Mouse (Mus musculus) limb, embryonic 10.5 days (tissue): Measurements from ENCODE around the gene Syce1l. TPM values are rescaled to one million over a fixed set of nuclear protein-coding genes. Genes with fewer than 3 reads are reported as not detected.
A peak's percentile ranks its signal among the peaks of the same experiment; 100 is the strongest.

Experiments used
- DNase-seq: peaks from one replicate; pipeline ENCODE4 v3.0.0-alpha.2; 2017; ENCODE audit warnings: low spot score
- H3K27ac ChIP-seq: fragments of 300-500 bp; sonication (generic); 2 replicates; pipeline ENCODE4 v1.5.1; 2016; ENCODE audit warnings: mild to moderate bottlenecking
- H3K27me3 ChIP-seq: fragments of 300-500 bp; sonication (generic); 2 replicates; pipeline ENCODE4 v1.6.1; 2016; ENCODE audit warnings: low read depth, mild to moderate bottlenecking; ENCODE audit not compliant: poor library complexity, severe bottlenecking
- H3K36me3 ChIP-seq: fragments of 300-500 bp; sonication (generic); 2 replicates; pipeline ENCODE4 v1.6.1; 2016; ENCODE audit warnings: mild to moderate bottlenecking, moderate library complexity
- H3K4me1 ChIP-seq: fragments of 300-500 bp; sonication (generic); 2 replicates; pipeline ENCODE4 v1.6.1; 2016
- H3K4me3 ChIP-seq: fragments of 300-500 bp; sonication (generic); 2 replicates; pipeline ENCODE4 v1.5.1; 2016; ENCODE audit warnings: mild to moderate bottlenecking, moderate library complexity
- H3K9me3 ChIP-seq: fragments of 300-500 bp; sonication (generic); replicated peaks from 2 replicates; pipeline ENCODE4 v1.6.1; 2016; ENCODE audit warnings: mild to moderate bottlenecking
- WGBS: fragments of 180-500 bp; shearing (Covaris S2); methylation state at CpG from one replicate; pipeline ENCODE4 v1.1.7; 2016; 5-methylcytosine and 5-hydroxymethylcytosine counted together
- polyA plus RNA-seq: library from polyadenylated mRNA; unstranded; fragments of >200 nt; fragmentation: Nextera tagmentation; extraction: Ambion mirVana; gene quantifications from 2 replicates; pipeline ENCODE4 v1.2.1, GENCODE M21; 2016

Syce1l gene
- polyA plus RNA-seq, 1 experiment from 2014 or later, result not detected

- H3K4me1 ChIP-seq, result no peaks in the 10 kb centered on the region
- 0 out of 2 replicates have a peak, but pooled peaks cover 11% of the 10 kb centered on the region for H3K27me3 ChIP-seq
- no peak overlapping the region for H3K4me3 ChIP-seq
- no peaks in the 10 kb centered on the region for H3K9me3 ChIP-seq
- no peak overlapping the region for H3K27ac ChIP-seq
- WGBS, result 93% methylated on average over 5 of the region's 5 CpGs
- H3K36me3 ChIP-seq, result no peaks in the 10 kb centered on the region
- DNase-seq, result no peak
Observed at GRCm38 (mm10) chr8:113656154-113656553, 13.1 kb downstream of the Syce1l start.

- Histone ChIP-seq H3K36me3 (no peaks in the 10 kb centered on the region), H3K9me3 (no peaks in the 10 kb centered on the region)
- 83% methylated on average over 11 of the region's 11 CpGs for WGBS
Observed at GRCm38 (mm10) chr8:113656681-113657298, 13.8 kb downstream of the Syce1l start.

GRCm38 (mm10) chr8:113660128-113660527, 17.1 kb downstream of the Syce1l start:
- no peaks in the 10 kb centered on the region for H3K4me1 ChIP-seq
- no peak for DNase-seq
- 97% methylated on average over 1 of the region's 1 CpGs for WGBS
- no peak overlapping the region for H3K27ac ChIP-seq
- no peaks in the 10 kb centered on the region for H3K27me3 ChIP-seq
- no peaks in the 10 kb centered on the region for H3K36me3 ChIP-seq
- no peaks in the 10 kb centered on the region for H3K9me3 ChIP-seq
- H3K4me3 ChIP-seq, result no peak overlapping the region

More at GRCm38 (mm10) chr8:113656681-113657298, 13.8 kb downstream of the Syce1l start:
- DNase-seq, result no peak
- Histone ChIP-seq H3K27me3 (0 out of 2 replicates have a peak, but pooled peaks cover 6% of the 10 kb centered on the region), H3K27ac (no peak overlapping the region), H3K4me1 (no peaks in the 10 kb centered on the region), H3K4me3 (no peak overlapping the region)

GRCm38 (mm10) chr8:113664544-113664943, 21.5 kb downstream of the Syce1l start:
- Histone ChIP-seq H3K9me3 (no peaks in the 10 kb centered on the region), H3K36me3 (no peaks in the 10 kb centered on the region), H3K27me3 (peaks cover 34% of the 10 kb centered on the region; the same call in 1 of the 2 replicates), H3K27ac (no peak overlapping the region), H3K4me3 (no peak overlapping the region), H3K4me1 (peaks cover 16% of the 10 kb centered on the region)
- DNase-seq, result peak; percentile 84
- 5% methylated on average over 2 of the region's 2 CpGs for WGBS

GRCm38 (mm10) chr8:113665036-113665435, 22.0 kb downstream of the Syce1l start:
- no peak for DNase-seq
- Histone ChIP-seq H3K27ac (no peak overlapping the region), H3K4me1 (peaks cover 16% of the 10 kb centered on the region), H3K27me3 (peaks cover 39% of the 10 kb centered on the region; the same call in 1 of the 2 replicates), H3K36me3 (no peaks in the 10 kb centered on the region), H3K9me3 (no peaks in the 10 kb centered on the region), H3K4me3 (no peak overlapping the region)
- 77% methylated on average over 4 of the region's 4 CpGs for WGBS

GRCm38 (mm10) chr8:113665951-113666350, 22.9 kb downstream of the Syce1l start:
- Histone ChIP-seq H3K4me1 (peaks cover 16% of the 10 kb centered on the region), H3K36me3 (no peaks in the 10 kb centered on the region), H3K27ac (no peak overlapping the region), H3K4me3 (no peak overlapping the region), H3K27me3 (peaks cover 46% of the 10 kb centered on the region; the same call in 1 of the 2 replicates), H3K9me3 (no peaks in the 10 kb centered on the region)
- WGBS, result 53% methylated on average over 8 of the region's 8 CpGs
- no peak for DNase-seq

- WGBS, result 43% methylated on average over 16 of the region's 16 CpGs
- Histone ChIP-seq H3K27me3 (peaks cover 46% of the 10 kb centered on the region; the same call in 1 of the 2 replicates), H3K4me1 (peaks cover 16% of the 10 kb centered on the region), H3K9me3 (no peaks in the 10 kb centered on the region), H3K27ac (no peak overlapping the region), H3K4me3 (no peak overlapping the region), H3K36me3 (no peaks in the 10 kb centered on the region)
- peak; percentile 31 for DNase-seq
Observed at GRCm38 (mm10) chr8:113666714-113667432, 23.9 kb downstream of the Syce1l start.

- Histone ChIP-seq H3K4me3 (no peak overlapping the region), H3K9me3 (no peaks in the 10 kb centered on the region), H3K27ac (no peak overlapping the region), H3K4me1 (peaks cover 25% of the 10 kb centered on the region), H3K36me3 (no peaks in the 10 kb centered on the region), H3K27me3 (peaks cover 46% of the 10 kb centered on the region; the same call in 1 of the 2 replicates)
- DNase-seq, result no peak
- 68% methylated on average over 10 of the region's 10 CpGs for WGBS
Observed at GRCm38 (mm10) chr8:113669924-113670323, 26.9 kb downstream of the Syce1l start.

- Histone ChIP-seq H3K27ac (no peak overlapping the region), H3K4me3 (no peak overlapping the region), H3K27me3 (peaks cover 30% of the 10 kb centered on the region; the same call in 1 of the 2 replicates), H3K9me3 (no peaks in the 10 kb centered on the region), H3K36me3 (no peaks in the 10 kb centered on the region), H3K4me1 (peaks cover 9% of the 10 kb centered on the region)
- 68% methylated on average over 11 of the region's 11 CpGs for WGBS
- peak; percentile 35 for DNase-seq
Observed at GRCm38 (mm10) chr8:113672599-113673255, 29.7 kb downstream of the Syce1l start.

- Histone ChIP-seq H3K27ac (no peak overlapping the region), H3K4me1 (peaks cover 9% of the 10 kb centered on the region), H3K4me3 (no peak overlapping the region), H3K27me3 (peaks cover 25% of the 10 kb centered on the region; the same call in 1 of the 2 replicates), H3K9me3 (no peaks in the 10 kb centered on the region), H3K36me3 (no peaks in the 10 kb centered on the region)
- peak; percentile 20 for DNase-seq
- 72% methylated on average over 3 of the region's 3 CpGs for WGBS
Observed at GRCm38 (mm10) chr8:113673300-113673699, 30.3 kb downstream of the Syce1l start.

- H3K36me3 ChIP-seq, result no peaks in the 10 kb centered on the region
- WGBS, result 75% methylated on average over 3 of the region's 3 CpGs
- peak; percentile 9 for DNase-seq
- H3K27me3 ChIP-seq, result peaks cover 11% of the 10 kb centered on the region; the same call in 1 of the 2 replicates
- H3K9me3 ChIP-seq, result no peaks in the 10 kb centered on the region
- no peak overlapping the region for H3K27ac ChIP-seq
- peaks cover 9% of the 10 kb centered on the region for H3K4me1 ChIP-seq
- H3K4me3 ChIP-seq, result no peak overlapping the region
Observed at GRCm38 (mm10) chr8:113674611-113675010, 31.6 kb downstream of the Syce1l start.

GRCm38 (mm10) chr8:113675281-113675680, 32.3 kb downstream of the Syce1l start:
- peaks cover 5% of the 10 kb centered on the region; the same call in 1 of the 2 replicates for H3K27me3 ChIP-seq
- no peaks in the 10 kb centered on the region for H3K9me3 ChIP-seq
- peaks cover 9% of the 10 kb centered on the region; the same call in 1 of the 2 replicates for H3K4me1 ChIP-seq
- H3K4me3 ChIP-seq, result no peak overlapping the region
- no peak overlapping the region for H3K27ac ChIP-seq
- DNase-seq, result peak; percentile 10
- 88% methylated on average over 2 of the region's 2 CpGs for WGBS
- no peaks in the 10 kb centered on the region for H3K36me3 ChIP-seq

- H3K27ac ChIP-seq, result no peak overlapping the region
- H3K36me3 ChIP-seq, result no peaks in the 10 kb centered on the region
- peaks cover 9% of the 10 kb centered on the region; the same call in 1 of the 2 replicates for H3K4me1 ChIP-seq
- H3K9me3 ChIP-seq, result no peaks in the 10 kb centered on the region
- no peak for DNase-seq
- 91% methylated on average over 1 of the region's 1 CpGs for WGBS
- no peak overlapping the region for H3K4me3 ChIP-seq
- no peaks in the 10 kb centered on the region for H3K27me3 ChIP-seq
Observed at GRCm38 (mm10) chr8:113676811-113677210, 33.8 kb downstream of the Syce1l start.
